Mouse (Mus musculus) limb, embryonic 14.5 days (tissue): ENCODE data around the gene Enox2. TPM values are rescaled to one million over a fixed set of nuclear protein-coding genes. Genes with fewer than 3 reads are reported as not detected.
A peak's percentile ranks its signal among the peaks of the same experiment; 100 is the strongest.

Experiments used
- ATAC-seq: fragments of 200-750 bp; cut with Nextera tagmentation; 2 replicates; pipeline ENCODE4 v1.8.0; 2017; ENCODE audit warnings: low read depth, moderate number of reproducible peaks, moderate TSS enrichment; ENCODE audit not compliant: low FRiP score
- DNase-seq: peaks from one replicate; pipeline ENCODE4 v3.0.0-alpha.2; 2015; ENCODE audit warnings: low spot score
- H3K27ac ChIP-seq: fragments of 300-500 bp; sonication (generic); replicated peaks from 2 replicates; pipeline ENCODE4 v1.5.1; 2014; ENCODE audit warnings: low read depth, mild to moderate bottlenecking, low read length, moderate library complexity, mixed read lengths
- H3K27me3 ChIP-seq: fragments of 300-500 bp; sonication (generic); 2 replicates; pipeline ENCODE4 v1.6.1; 2014; ENCODE audit warnings: low read length, mixed read lengths; ENCODE audit not compliant: control insufficient read depth, insufficient read depth
- H3K36me3 ChIP-seq: fragments of 300-500 bp; sonication (generic); 2 replicates; pipeline ENCODE4 v1.6.1; 2014; ENCODE audit warnings: mild to moderate bottlenecking, low read length, moderate library complexity, mixed read lengths; ENCODE audit not compliant: control insufficient read depth, insufficient read depth
- H3K4me1 ChIP-seq: fragments of 300-500 bp; sonication (generic); 2 replicates; pipeline ENCODE4 v1.6.1; 2014; ENCODE audit warnings: antibody characterized with exemption, low read length, mixed read lengths; ENCODE audit not compliant: control insufficient read depth, insufficient read depth
- H3K4me2 ChIP-seq: fragments of 300-500 bp; sonication (generic); replicated peaks from 2 replicates; pipeline ENCODE4 v1.6.1; 2014; ENCODE audit warnings: low read depth, mild to moderate bottlenecking, low read length, moderate library complexity; ENCODE audit not compliant: severe bottlenecking
- H3K4me3 ChIP-seq: fragments of 300-500 bp; sonication (generic); replicated peaks from 2 replicates; pipeline ENCODE4 v1.5.1; 2014; ENCODE audit warnings: low read length
- H3K9ac ChIP-seq: fragments of 300-500 bp; sonication (generic); 2 replicates; pipeline ENCODE4 v1.6.1; 2014; ENCODE audit warnings: mild to moderate bottlenecking, low read depth, low read length, moderate library complexity; ENCODE audit not compliant: severe bottlenecking
- H3K9me3 ChIP-seq: fragments of 300-500 bp; sonication (generic); 2 replicates; pipeline ENCODE4 v1.6.1; 2016; ENCODE audit warnings: low read length; ENCODE audit not compliant: control insufficient read depth
- POLR2A ChIP-seq: fragments of 200-500 bp; IDR thresholded peaks from 2 replicates; pipeline ENCODE4 v1.8.0; 2012; ENCODE audit warnings: inconsistent platforms, mild to moderate bottlenecking, moderate library complexity, borderline replicate concordance; ENCODE audit not compliant: insufficient read depth, insufficient read length; ENCODE audit errors: extremely low read depth
- WGBS: fragments of 180-500 bp; shearing (Covaris S2); extraction: QIAGEN DNeasy Blood & Tissue Kit; methylation state at CpG from one replicate; pipeline ENCODE4 v1.1.7; 2014; 5-methylcytosine and 5-hydroxymethylcytosine counted together
- polyA plus RNA-seq, 2 experiments: library from polyadenylated mRNA; depleted of rRNA in 1 of 2; stranded (reverse) in 1 of 2; unstranded in 1 of 2; fragments of >200 nt; fragmentation: Nextera tagmentation in 1 of 2; extraction: Ambion mirVana in 1 of 2; gene quantifications; 2 replicates each; pipeline versions ENCODE4 v1.2.1 to v1.2.3; 2012 to 2014

Gene Enox2
- 4.3 and 6.3 TPM in 2 replicates for polyA plus RNA-seq (2012; rRNA removed)
- 7.3 and 7.8 TPM in 2 replicates for polyA plus RNA-seq (2014; fragmentation: Nextera tagmentation; extraction: Ambion mirVana)

GRCm38 (mm10) chrX:49287700-49288563, at the start of gene Enox2:
Gene Enox2 (minus strand): TSS chrX:49288259.
- Histone ChIP-seq H3K36me3 (no peaks in the 10 kb centered on the region), H3K9ac (peak within 1 kb of the TSS; percentile 64), H3K4me1 (no peaks in the 10 kb centered on the region), H3K4me3 (peak within 1 kb of the TSS; percentile 51), H3K4me2 (peak within 1 kb of the TSS; percentile 46), H3K27me3 (no peaks in the 10 kb centered on the region), H3K9me3 (no peaks in the 10 kb centered on the region), H3K27ac (peak within 1 kb of the TSS; percentile 67)
- peak; percentile 87; the same call in 1 of the 2 replicates for TF ChIP-seq POLR2A
- peak; percentile 93 for DNase-seq
- peak; percentile 100 for ATAC-seq
- WGBS = 24% methylated on average over 19 of the region's 26 CpGs

- Histone ChIP-seq H3K36me3 (no peaks in the 10 kb centered on the region), H3K9me3 (no peaks in the 10 kb centered on the region), H3K9ac (no peak overlapping the region), H3K4me3 (no peak overlapping the region), H3K4me1 (no peaks in the 10 kb centered on the region), H3K27ac (no peak overlapping the region), H3K27me3 (no peaks in the 10 kb centered on the region), H3K4me2 (no peak overlapping the region)
- WGBS = 46% methylated on average over 1 of the region's 1 CpGs
- DNase-seq (no peak), ATAC-seq (no peak)
- no peak for TF ChIP-seq POLR2A
These were observed 21.4 kb upstream of the Enox2 start for GRCm38 (mm10) chrX:49309496-49309895.

GRCm38 (mm10) chrX:49306659-49307058, 18.6 kb upstream of the Enox2 start:
- no peak overlapping the region for H3K4me2 ChIP-seq
- 23% methylated on average over 5 of the region's 5 CpGs for WGBS
- TF ChIP-seq POLR2A = no peak
- H3K27me3 ChIP-seq = no peaks in the 10 kb centered on the region
- no peaks in the 10 kb centered on the region for H3K4me1 ChIP-seq
- H3K27ac ChIP-seq = no peak overlapping the region
- DNase-seq = peak; percentile 7
- H3K36me3 ChIP-seq = no peaks in the 10 kb centered on the region
- no peaks in the 10 kb centered on the region for H3K9me3 ChIP-seq
- no peak overlapping the region for H3K9ac ChIP-seq
- no peak for ATAC-seq
- H3K4me3 ChIP-seq = no peak overlapping the region

- no peak for TF ChIP-seq POLR2A
- no peak for DNase-seq
- Histone ChIP-seq H3K4me1 (no peaks in the 10 kb centered on the region), H3K9ac (no peak overlapping the region), H3K27me3 (no peaks in the 10 kb centered on the region), H3K36me3 (no peaks in the 10 kb centered on the region), H3K4me3 (no peak overlapping the region), H3K27ac (no peak overlapping the region), H3K4me2 (no peak overlapping the region), H3K9me3 (no peaks in the 10 kb centered on the region)
- 63% methylated on average over 2 of the region's 2 CpGs for WGBS
- no peak for ATAC-seq
These were observed 8.0 kb downstream of the Enox2 start for GRCm38 (mm10) chrX:49279918-49280586.

GRCm38 (mm10) chrX:49273487-49274042, 14.5 kb downstream of the Enox2 start:
- 68% methylated on average over 12 of the region's 12 CpGs for WGBS
- Histone ChIP-seq H3K4me3 (no peak overlapping the region), H3K27me3 (no peaks in the 10 kb centered on the region), H3K36me3 (no peaks in the 10 kb centered on the region), H3K9ac (no peak overlapping the region), H3K27ac (no peak overlapping the region), H3K4me1 (no peaks in the 10 kb centered on the region), H3K9me3 (no peaks in the 10 kb centered on the region), H3K4me2 (no peak overlapping the region)
- ATAC-seq (no peak), DNase-seq (no peak)
- TF ChIP-seq POLR2A = no peak
